Mouse (Mus musculus) ES-CJ7 (cell line): ENCODE data around the gene Egfem1.
A peak's percentile ranks its signal among the peaks of the same experiment; 100 is the strongest.

Experiments
- DNase-seq: peaks from one replicate; pipeline ENCODE4 v3.0.0; 2011; ENCODE audit warnings: low read depth, low spot score

Egfem1 gene

GRCm38 (mm10) chr3:29578055-29578860 is 496.4 kb downstream of the Egfem1 start:
- DNase-seq, result no peak

- DNase-seq, result no peak
Observed at GRCm38 (mm10) chr3:29582749-29583148, 500.9 kb downstream of the Egfem1 start.

GRCm38 (mm10) chr3:29602140-29602539 is 520.3 kb downstream of the Egfem1 start:
- DNase-seq, result no peak

GRCm38 (mm10) chr3:29608713-29609112 is 526.9 kb downstream of the Egfem1 start:
- DNase-seq, result no peak

- no peak for DNase-seq
Observed at GRCm38 (mm10) chr3:29609174-29609573, 527.4 kb downstream of the Egfem1 start.

GRCm38 (mm10) chr3:29619586-29619985 is 537.8 kb downstream of the Egfem1 start:
- no peak for DNase-seq

- no peak for DNase-seq
Observed at GRCm38 (mm10) chr3:29639819-29640218, 558.0 kb downstream of the Egfem1 start.

GRCm38 (mm10) chr3:29666796-29667195 is 585.0 kb downstream of the Egfem1 start:
- no peak for DNase-seq

- no peak for DNase-seq
Observed at GRCm38 (mm10) chr3:29689367-29690285, 607.8 kb downstream of the Egfem1 start.

GRCm38 (mm10) chr3:29701126-29701525 is 619.3 kb downstream of the Egfem1 start:
- no peak for DNase-seq

- DNase-seq, result no peak
Observed at GRCm38 (mm10) chr3:29706816-29707215, 625.0 kb downstream of the Egfem1 start.

- no peak for DNase-seq
Observed at GRCm38 (mm10) chr3:29707467-29707866, 625.6 kb downstream of the Egfem1 start.

GRCm38 (mm10) chr3:29726376-29726967 is 644.6 kb downstream of the Egfem1 start:
- DNase-seq, result peak; percentile 37

GRCm38 (mm10) chr3:29730062-29730760 is 648.4 kb downstream of the Egfem1 start:
- DNase-seq, result peak; percentile 44

- DNase-seq, result no peak
Observed at GRCm38 (mm10) chr3:29731509-29731908, 649.7 kb downstream of the Egfem1 start.

GRCm38 (mm10) chr3:29732626-29733025 is 650.8 kb downstream of the Egfem1 start:
- DNase-seq, result no peak

- DNase-seq, result no peak
Observed at GRCm38 (mm10) chr3:29734251-29734650, 652.4 kb downstream of the Egfem1 start.

- peak; percentile 29 for DNase-seq
Observed at GRCm38 (mm10) chr3:29739292-29739691, 657.5 kb downstream of the Egfem1 start.
